Mouse (Mus musculus) midbrain, embryonic 16.5 days (tissue): ENCODE data around the gene Dennd2c. TPM values are rescaled to one million over a fixed set of nuclear protein-coding genes. Genes with fewer than 3 reads are reported as not detected.

Experiments used
- ATAC-seq: fragments of 200-750 bp; cut with Nextera tagmentation; 2 replicates; pipeline ENCODE4 v1.8.0; 2017; ENCODE audit warnings: moderate TSS enrichment
- H3K27ac ChIP-seq: fragments of 300-500 bp; sonication (generic); 2 replicates; pipeline ENCODE4 v1.5.1; 2014; ENCODE audit warnings: mild to moderate bottlenecking, low read length, mixed read lengths
- H3K27me3 ChIP-seq: fragments of 300-500 bp; sonication (generic); 2 replicates; pipeline ENCODE4 v1.6.1; 2014; ENCODE audit warnings: low read depth, low read length, mixed read lengths; ENCODE audit not compliant: control insufficient read depth, insufficient read depth
- H3K36me3 ChIP-seq: fragments of 300-500 bp; sonication (generic); 2 replicates; pipeline ENCODE4 v1.6.1; 2014; ENCODE audit warnings: mild to moderate bottlenecking, low read length, moderate library complexity, mixed read lengths; ENCODE audit not compliant: control insufficient read depth, insufficient read depth
- H3K4me1 ChIP-seq: fragments of 300-500 bp; sonication (generic); 2 replicates; pipeline ENCODE4 v1.6.1; 2014; ENCODE audit warnings: mild to moderate bottlenecking, low read length, mixed read lengths; ENCODE audit not compliant: control insufficient read depth, insufficient read depth
- H3K4me2 ChIP-seq: fragments of 300-500 bp; sonication (generic); 2 replicates; pipeline ENCODE4 v1.6.1; 2014; ENCODE audit warnings: mild to moderate bottlenecking, low read length, mixed read lengths
- H3K4me3 ChIP-seq: fragments of 300-500 bp; sonication (generic); 2 replicates; pipeline ENCODE4 v1.5.1; 2014; ENCODE audit warnings: low read depth, mild to moderate bottlenecking, low read length, moderate library complexity, mixed read lengths
- H3K9ac ChIP-seq: fragments of 300-500 bp; sonication (generic); 2 replicates; pipeline ENCODE4 v1.6.1; 2014; ENCODE audit warnings: low read depth, low read length, mixed read lengths
- H3K9me3 ChIP-seq: fragments of 300-500 bp; sonication (generic); replicated peaks from 2 replicates; pipeline ENCODE4 v1.6.1; 2014; ENCODE audit warnings: mild to moderate bottlenecking, low read length, mixed read lengths; ENCODE audit not compliant: control insufficient read depth, poor library complexity, severe bottlenecking
- WGBS: fragments of 180-500 bp; shearing (Covaris S2); extraction: QIAGEN DNeasy Blood & Tissue Kit; methylation state at CpG from one replicate; pipeline ENCODE4 v1.1.7; 2014; 5-methylcytosine and 5-hydroxymethylcytosine counted together
- polyA plus RNA-seq: library from polyadenylated mRNA; unstranded; fragments of >200 nt; fragmentation: Nextera tagmentation; extraction: Ambion mirVana; gene quantifications from 2 replicates; pipeline ENCODE4 v1.2.1, GENCODE M21; 2015

The Dennd2c gene
- 1.2 and 1.5 TPM in 2 replicates for polyA plus RNA-seq

- Histone ChIP-seq H3K27ac (no peak within 1 kb of the TSS), H3K4me3 (peak within 1 kb of the TSS; percentile 76), H3K9ac (peak within 1 kb of the TSS; percentile 68), H3K27me3 (peaks cover 4% of the 10 kb centered on the region), H3K4me1 (peaks cover 11% of the 10 kb centered on the region; the same call in 1 of the 2 replicates), H3K4me2 (peak within 1 kb of the TSS; percentile 97), H3K9me3 (no peaks in the 10 kb centered on the region), H3K36me3 (no peaks in the 10 kb centered on the region)
- ATAC-seq, result peak; percentile 95
- WGBS, result 1% methylated on average over 72 of the region's 72 CpGs
Measured at GRCm38 (mm10) chr3:103102454-103103390, at the start of gene Dennd2c. TSS of gene Dennd2c (plus strand) at chr3:103102604.

- no peak overlapping the region for H3K4me3 ChIP-seq
- H3K4me2 ChIP-seq, result no peak overlapping the region
- WGBS, result 93% methylated on average over 5 of the region's 5 CpGs
- no peak overlapping the region for H3K9ac ChIP-seq
- no peaks in the 10 kb centered on the region for H3K27me3 ChIP-seq
- peaks cover 27% of the 10 kb centered on the region for H3K36me3 ChIP-seq
- ATAC-seq, result no peak
- no peaks in the 10 kb centered on the region for H3K9me3 ChIP-seq
- H3K27ac ChIP-seq, result no peak overlapping the region
- peaks cover 13% of the 10 kb centered on the region for H3K4me1 ChIP-seq
Measured at GRCm38 (mm10) chr3:103056016-103056595, 46.3 kb upstream of the Dennd2c start.

GRCm38 (mm10) chr3:103057752-103058151, 44.7 kb upstream of the Dennd2c start:
- peak overlapping the region; percentile 93 for H3K27ac ChIP-seq
- peak overlapping the region; percentile 49; the same call in 1 of the 2 replicates for H3K9ac ChIP-seq
- H3K4me2 ChIP-seq, result peak overlapping the region; percentile 86
- peak overlapping the region; percentile 76 for H3K4me3 ChIP-seq
- 2% methylated on average over 10 of the region's 10 CpGs for WGBS
- peak; percentile 44 for ATAC-seq
- H3K4me1 ChIP-seq, result peaks cover 13% of the 10 kb centered on the region
- H3K27me3 ChIP-seq, result no peaks in the 10 kb centered on the region
- no peaks in the 10 kb centered on the region for H3K9me3 ChIP-seq
- H3K36me3 ChIP-seq, result peaks cover 33% of the 10 kb centered on the region

GRCm38 (mm10) chr3:103058207-103059157, 43.9 kb upstream of the Dennd2c start, which contains the start of gene Nras:
TSS of gene Nras (plus strand) at chr3:103058285.
- Histone ChIP-seq H3K27ac (peak within 1 kb of the TSS; percentile 93), H3K4me2 (peak within 1 kb of the TSS; percentile 86), H3K36me3 (peaks cover 36% of the 10 kb centered on the region), H3K27me3 (no peaks in the 10 kb centered on the region), H3K4me1 (peaks cover 13% of the 10 kb centered on the region), H3K4me3 (peak within 1 kb of the TSS; percentile 76), H3K9me3 (no peaks in the 10 kb centered on the region), H3K9ac (peak within 1 kb of the TSS; percentile 87)
- ATAC-seq, result peak; percentile 99
- WGBS, result 2% methylated on average over 46 of the region's 46 CpGs

GRCm38 (mm10) chr3:103066927-103067326, 35.5 kb upstream of the Dennd2c start:
- H3K4me1 ChIP-seq, result no peaks in the 10 kb centered on the region
- 94% methylated on average over 8 of the region's 8 CpGs for WGBS
- H3K27ac ChIP-seq, result no peak overlapping the region

GRCm38 (mm10) chr3:103068971-103069370, 33.4 kb upstream of the Dennd2c start:
- H3K4me1 ChIP-seq, result no peaks in the 10 kb centered on the region
- H3K9me3 ChIP-seq, result no peaks in the 10 kb centered on the region
- ATAC-seq, result no peak
- H3K9ac ChIP-seq, result no peak overlapping the region
- WGBS, result 97% methylated on average over 6 of the region's 6 CpGs
- no peaks in the 10 kb centered on the region for H3K27me3 ChIP-seq
- no peak overlapping the region for H3K4me3 ChIP-seq
- peaks cover 22% of the 10 kb centered on the region for H3K36me3 ChIP-seq
- H3K4me2 ChIP-seq, result no peak overlapping the region
- no peak overlapping the region for H3K27ac ChIP-seq

More at GRCm38 (mm10) chr3:103066927-103067326, 35.5 kb upstream of the Dennd2c start:
- Histone ChIP-seq H3K36me3 (peaks cover 34% of the 10 kb centered on the region), H3K9me3 (no peaks in the 10 kb centered on the region), H3K4me2 (no peak overlapping the region), H3K4me3 (no peak overlapping the region), H3K9ac (no peak overlapping the region), H3K27me3 (no peaks in the 10 kb centered on the region)
- ATAC-seq, result no peak

GRCm38 (mm10) chr3:103073771-103074170, 28.6 kb upstream of the Dennd2c start, which contains the start of gene Ampd1:
TSS of gene Ampd1 (plus strand) at chr3:103074014.
- H3K36me3 ChIP-seq, result peaks cover 4% of the 10 kb centered on the region; the same call in 1 of the 2 replicates
- H3K9me3 ChIP-seq, result no peaks in the 10 kb centered on the region
- no peaks in the 10 kb centered on the region for H3K4me1 ChIP-seq
- H3K4me2 ChIP-seq, result no peak within 1 kb of the TSS
- 78% methylated on average over 5 of the region's 5 CpGs for WGBS
- H3K4me3 ChIP-seq, result no peak within 1 kb of the TSS
- H3K9ac ChIP-seq, result no peak within 1 kb of the TSS
- no peaks in the 10 kb centered on the region for H3K27me3 ChIP-seq
- no peak within 1 kb of the TSS for H3K27ac ChIP-seq
- ATAC-seq, result no peak

- H3K27me3 ChIP-seq, result no peaks in the 10 kb centered on the region
- WGBS, result 87% methylated on average over 9 of the region's 9 CpGs
- no peak for ATAC-seq
Measured at GRCm38 (mm10) chr3:103075871-103076270, 26.5 kb upstream of the Dennd2c start.

More at GRCm38 (mm10) chr3:103075871-103076270, 26.5 kb upstream of the Dennd2c start:
- Histone ChIP-seq H3K9me3 (no peaks in the 10 kb centered on the region), H3K36me3 (no peaks in the 10 kb centered on the region), H3K27ac (no peak overlapping the region), H3K4me1 (no peaks in the 10 kb centered on the region), H3K4me3 (no peak overlapping the region), H3K9ac (no peak overlapping the region), H3K4me2 (no peak overlapping the region)
